Mouse (Mus musculus): Measurements from ENCODE around the gene Clk2.

GRCm38 (mm10) chr3:89156951-89157350, 7.6 kb upstream of the Clk2 start:
- TF ChIP-seq CTCF (IDR thresholded peaks at IDR 0.05; ENCODE audit: extremely low read depth, insufficient read length, insufficient replicate concordance, low read depth, low read length) (no peak), POLR2A (IDR thresholded peaks at IDR 0.05; ENCODE audit: low read depth, low read length) (no peak)
